12 mouse cellular contexts compared by ENCODE assay signal in the genomic region with DNA sequence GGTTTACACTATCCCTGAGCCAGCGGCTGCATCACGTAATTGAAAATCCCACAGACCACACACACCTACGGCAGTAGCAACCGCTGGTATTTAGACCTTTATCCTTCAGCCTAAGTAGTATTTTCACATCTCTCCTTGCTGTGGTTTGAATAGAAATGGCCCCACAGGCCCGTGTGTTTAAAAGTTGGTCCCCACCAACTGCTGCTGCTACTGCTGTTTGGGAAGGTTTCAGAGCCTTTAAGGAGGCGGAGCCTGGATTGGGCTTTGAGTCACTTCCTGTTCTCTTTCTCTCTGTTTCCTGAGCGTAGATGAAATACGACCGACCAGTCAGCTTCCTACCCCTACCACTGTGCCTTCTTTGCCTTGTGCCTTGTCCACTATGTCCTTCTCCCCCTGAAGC.
DNase-seq lines count a peak whose midpoint lies in the region; ATAC-seq and TF ChIP-seq lines count a peak whose summit lies in the region.
"Had no signal": no experiment of that assay in that cellular context is flagged by ENCODE, and none has a peak within 500 bp of the region (broad histone marks: within the 10 kb centered on the region; RNA-seq: fewer than 3 reads in every experiment).

No protein-coding gene starts in this region.

- no peak overlapping the region for H3K4me2 ChIP-seq in heart, embryonic 16.5 days (ENCODE audit: low read depth, low read length)
- no peak overlapping the region for H3K4me2 ChIP-seq in stomach, postnatal 0 days (replicated peaks; ENCODE audit: low read depth)
- H3K4me2 ChIP-seq: forebrain, embryonic 12.5 days; limb, embryonic 13.5 days had no signal

- H3K36me3 ChIP-seq in heart, embryonic 16.5 days (ENCODE audit: control insufficient read depth, insufficient read depth): no peaks in the 10 kb centered on the region
- no peaks in the 10 kb centered on the region for H3K36me3 ChIP-seq in stomach, postnatal 0 days (ENCODE audit: control insufficient read depth, insufficient read depth, low read length)
- H3K36me3 ChIP-seq: forebrain, embryonic 12.5 days; limb, embryonic 13.5 days had no signal

- ATAC-seq in heart, embryonic 16.5 days (replicated peaks; ENCODE audit: extremely low read depth, insufficient read depth, low FRiP score): no peak
- ATAC-seq in granulocyte monocyte progenitor cell, adult 5-6 weeks (replicated peaks; ENCODE audit: poor library complexity, severe bottlenecking): peak; percentile 55
- ATAC-seq in stomach, postnatal 0 days (ENCODE audit: low FRiP score, low TSS enrichment): no peak
- ATAC-seq: midbrain, embryonic 16.5 days had no signal

- WGBS in heart, embryonic 16.5 days: 80% methylated on average over 9 of the region's 9 CpGs
- 82% methylated on average over 9 of the region's 9 CpGs for WGBS in stomach, postnatal 0 days

- no peak for DNase-seq in heart, adult 8-10 months (ENCODE audit: low spot score)
- DNase-seq in thymus, postnatal 14 days: peak; percentile 50
- DNase-seq in thymus, postnatal 10 days (ENCODE audit: low spot score in 2 of 2): no peak
- DNase-seq in stomach, postnatal 0 days (ENCODE audit: low spot score): no peak
- no peak for DNase-seq in spleen, postnatal 4 days (ENCODE audit: low spot score in 2 of 2)
- no peak for DNase-seq in spleen, postnatal 14 days (ENCODE audit: low spot score in 2 of 2)
- DNase-seq: gastrocnemius, postnatal 10 days had no signal

- TF ChIP-seq EP300 in stomach, postnatal 0 days (optimal IDR thresholded peaks at IDR 0.05): no peak

- peaks cover 36% of the 10 kb centered on the region for H3K4me1 ChIP-seq in heart, embryonic 16.5 days (ENCODE audit: control insufficient read depth, insufficient read depth, low read length)
- peaks cover 16% of the 10 kb centered on the region for H3K4me1 ChIP-seq in stomach, postnatal 0 days (replicated peaks; ENCODE audit: control insufficient read depth, insufficient read depth)

- peak overlapping the region; percentile 82 for H3K27ac ChIP-seq in heart, embryonic 16.5 days (ENCODE audit: low read length)
- peak overlapping the region; percentile 53 for H3K27ac ChIP-seq in stomach, postnatal 0 days (replicated peaks)
- H3K27ac ChIP-seq: limb, embryonic 13.5 days had no signal

- no peaks in the 10 kb centered on the region for H3K27me3 ChIP-seq in heart, embryonic 16.5 days (ENCODE audit: control insufficient read depth, insufficient read depth, low read length)
- H3K27me3 ChIP-seq in stomach, postnatal 0 days (ENCODE audit: control insufficient read depth, insufficient read depth, low read length): no peaks in the 10 kb centered on the region
- H3K27me3 ChIP-seq: forebrain, embryonic 12.5 days; limb, embryonic 13.5 days had no signal

- H3K4me3 ChIP-seq in heart, embryonic 16.5 days (ENCODE audit: low read length): no peak overlapping the region
- no peak overlapping the region for H3K4me3 ChIP-seq in stomach, postnatal 0 days (ENCODE audit: low read depth, low read length)
- H3K4me3 ChIP-seq: forebrain, embryonic 12.5 days; limb, embryonic 13.5 days had no signal

- no peak for TF ChIP-seq CTCF in stomach, postnatal 0 days (IDR thresholded peaks at IDR 0.05; ENCODE audit: low read depth)

- no peaks in the 10 kb centered on the region for H3K9me3 ChIP-seq in heart, embryonic 16.5 days (replicated peaks; ENCODE audit: control insufficient read depth, low read length)
- H3K9me3 ChIP-seq in stomach, postnatal 0 days (ENCODE audit: control insufficient read depth, low read length): no peaks in the 10 kb centered on the region
- H3K9me3 ChIP-seq: forebrain, embryonic 12.5 days; limb, embryonic 13.5 days had no signal

- no peak overlapping the region for H3K9ac ChIP-seq in heart, embryonic 16.5 days (ENCODE audit: low read length)
- no peak overlapping the region for H3K9ac ChIP-seq in stomach, postnatal 0 days (ENCODE audit: low read length)
- H3K9ac ChIP-seq: forebrain, embryonic 12.5 days; limb, embryonic 13.5 days had no signal
